11 mouse cellular contexts compared by ENCODE assay signal in the genomic region with DNA sequence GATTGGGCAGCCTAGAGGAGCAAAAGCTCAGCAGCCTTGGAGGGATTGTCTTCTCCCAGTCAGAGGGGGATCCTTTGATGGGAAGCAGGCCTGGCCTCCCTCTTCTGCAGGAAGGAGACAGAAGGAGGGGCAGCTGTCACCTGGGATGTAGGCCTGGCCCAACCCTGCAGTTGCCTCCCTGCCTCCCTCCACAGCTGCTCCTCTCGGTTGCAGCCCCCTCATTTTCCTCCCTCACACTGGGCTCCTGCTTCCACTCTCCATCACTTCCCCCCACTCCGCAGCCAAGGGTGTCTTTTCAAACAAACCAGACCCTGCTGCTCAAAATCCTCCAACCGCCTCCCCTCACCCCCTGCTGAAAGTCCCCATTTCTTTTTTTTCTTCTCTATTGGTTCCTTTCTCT. TPM values are rescaled to one million over a fixed set of nuclear protein-coding genes. Genes with fewer than 3 reads are reported as not detected.
A peak's percentile ranks its signal among the peaks of the same experiment; 100 is the strongest.
DNase-seq lines count a peak whose midpoint lies in the region; ATAC-seq and TF ChIP-seq lines count a peak whose summit lies in the region.
"Had no signal": no experiment of that assay in that cellular context is flagged by ENCODE, and none has a peak within 500 bp of the region (broad histone marks: within the 10 kb centered on the region; RNA-seq: fewer than 3 reads in every experiment).

No protein-coding gene starts in this region.

- TF ChIP-seq POLR2A in kidney, adult 2 months (IDR thresholded peaks at IDR 0.05; ENCODE audit: low read depth, low read length): no peak

- no peaks in the 10 kb centered on the region for H3K4me1 ChIP-seq in kidney, adult 2 months (ENCODE audit: control insufficient read depth, insufficient read depth, low read length)
- H3K4me1 ChIP-seq in lung, postnatal 0 days (ENCODE audit: insufficient read depth, low read depth, low read length): no peaks in the 10 kb centered on the region
- H3K4me1 ChIP-seq in stomach, embryonic 15.5 days: no peaks in the 10 kb centered on the region
- H3K4me1 ChIP-seq in hindbrain, embryonic 12.5 days: 0 out of 2 replicates have a peak, but pooled peaks cover 3% of the 10 kb centered on the region

- ATAC-seq in lung, postnatal 0 days: 0 out of 2 replicates have a peak, but pooled peaks have one; percentile 19
- peak; percentile 60; the same call in 1 of the 2 replicates for ATAC-seq in stomach, embryonic 15.5 days (ENCODE audit: insufficient read depth, low FRiP score, low read depth)
- no peak for ATAC-seq in hindbrain, embryonic 12.5 days (ENCODE audit: low FRiP score)
- ATAC-seq: forebrain, embryonic 16.5 days had no signal

- 73% methylated on average over 3 of the region's 3 CpGs for WGBS in kidney, adult 2 months
- WGBS in lung, postnatal 0 days: 42% methylated on average over 3 of the region's 3 CpGs
- WGBS in stomach, embryonic 15.5 days: 42% methylated on average over 3 of the region's 3 CpGs
- 61% methylated on average over 2 of the region's 3 CpGs for WGBS in hindbrain, embryonic 12.5 days

- H3K36me3 ChIP-seq in kidney, adult 2 months (ENCODE audit: control insufficient read depth, insufficient read depth, low read length): no peaks in the 10 kb centered on the region
- H3K36me3 ChIP-seq in lung, postnatal 0 days (ENCODE audit: insufficient read depth, low read length): no peaks in the 10 kb centered on the region
- H3K36me3 ChIP-seq in stomach, embryonic 15.5 days: no peaks in the 10 kb centered on the region
- no peaks in the 10 kb centered on the region for H3K36me3 ChIP-seq in hindbrain, embryonic 12.5 days
- H3K36me3 ChIP-seq: hindbrain, embryonic 10.5 days; midbrain, embryonic 10.5 days had no signal

- no peak overlapping the region for H3K9ac ChIP-seq in lung, postnatal 0 days (replicated peaks; ENCODE audit: low read depth)
- no peak overlapping the region for H3K9ac ChIP-seq in stomach, embryonic 15.5 days
- no peak overlapping the region for H3K9ac ChIP-seq in hindbrain, embryonic 12.5 days

- no peak for TF ChIP-seq CTCF in kidney, adult 2 months (conservative IDR thresholded peaks at IDR 0.05; ENCODE audit: insufficient read depth, insufficient read length, low read depth, low read length)
- TF ChIP-seq CTCF in lung, postnatal 0 days (IDR thresholded peaks at IDR 0.05): no peak

- DNase-seq in kidney, adult 2 months: no peak
- no peak for DNase-seq in kidney, adult 9 months
- DNase-seq in lung, postnatal 0 days (ENCODE audit: low spot score): no peak
- no peak for DNase-seq in lung, postnatal 25 days (ENCODE audit: low spot score)
- DNase-seq in layer of hippocampus, adult 8-10 months (ENCODE audit: low spot score in 2 of 2): peak; percentile 49 to 51
- no peak for DNase-seq in spleen, postnatal 10 days (ENCODE audit: low spot score in 2 of 2)

- no peak for TF ChIP-seq EP300 in lung, postnatal 0 days (IDR thresholded peaks at IDR 0.05)

- H3K4me3 ChIP-seq in kidney, adult 2 months (ENCODE audit: insufficient read depth, low read depth, low read length): 0 out of 2 replicates have a peak overlapping the region, but pooled peaks have one; percentile 24
- no peak overlapping the region for H3K4me3 ChIP-seq in lung, postnatal 0 days (ENCODE audit: low read depth, low read length)
- no peak overlapping the region for H3K4me3 ChIP-seq in stomach, embryonic 15.5 days (replicated peaks)
- no peak overlapping the region for H3K4me3 ChIP-seq in hindbrain, embryonic 12.5 days
- H3K4me3 ChIP-seq: hindbrain, embryonic 10.5 days; midbrain, embryonic 10.5 days had no signal

- no peaks in the 10 kb centered on the region for H3K9me3 ChIP-seq in lung, postnatal 0 days (ENCODE audit: low read length)
- no peaks in the 10 kb centered on the region for H3K9me3 ChIP-seq in stomach, embryonic 15.5 days
- H3K9me3 ChIP-seq in hindbrain, embryonic 12.5 days (replicated peaks): no peaks in the 10 kb centered on the region
- H3K9me3 ChIP-seq: hindbrain, embryonic 10.5 days; midbrain, embryonic 10.5 days had no signal

- H3K4me2 ChIP-seq in lung, postnatal 0 days (replicated peaks; ENCODE audit: low read depth, low read length): peak overlapping the region; percentile 30; the same call in 1 of the 2 replicates
- H3K4me2 ChIP-seq in stomach, embryonic 15.5 days: no peak overlapping the region
- H3K4me2 ChIP-seq in hindbrain, embryonic 12.5 days (replicated peaks): no peak overlapping the region

- H3K27ac ChIP-seq in kidney, adult 2 months (ENCODE audit: insufficient read depth, low read depth, low read length): no peak overlapping the region
- no peak overlapping the region for H3K27ac ChIP-seq in lung, postnatal 0 days (ENCODE audit: low read length)
- H3K27ac ChIP-seq in stomach, embryonic 15.5 days: no peak overlapping the region
- H3K27ac ChIP-seq in hindbrain, embryonic 12.5 days: no peak overlapping the region
- H3K27ac ChIP-seq: hindbrain, embryonic 10.5 days; midbrain, embryonic 10.5 days had no signal

- no peaks in the 10 kb centered on the region for H3K27me3 ChIP-seq in kidney, adult 2 months (replicated peaks; ENCODE audit: control insufficient read depth, insufficient read depth, low read length)
- no peaks in the 10 kb centered on the region for H3K27me3 ChIP-seq in lung, postnatal 0 days (replicated peaks; ENCODE audit: insufficient read depth, low read length)
- H3K27me3 ChIP-seq in stomach, embryonic 15.5 days (replicated peaks): peaks cover 4% of the 10 kb centered on the region
- H3K27me3 ChIP-seq in hindbrain, embryonic 12.5 days: peaks cover 55% of the 10 kb centered on the region

RNA-seq across cellular contexts. Expression of a gene that starts 52.2 kb away (rescaled TPM):
- 9.7 and 11.9 TPM in 2 replicates for polyA plus RNA-seq in kidney, adult 2 months (2012; rRNA removed)
- 1.5 and 1.7 TPM in 2 replicates for polyA plus RNA-seq in lung, postnatal 0 days (2015; fragmentation: Nextera tagmentation; extraction: Ambion mirVana)
- 10 to 100 TPM in 3 of 4 experiments, 1 to 10 TPM in 1; 9.6 to 15.4 (median 13.0) TPM for total RNA-seq in layer of hippocampus, adult 8-10 months (2022)
- polyA plus RNA-seq in stomach, embryonic 15.5 days (2015; fragmentation: Nextera tagmentation; extraction: Ambion mirVana): 2.4 and 2.5 TPM in 2 replicates
- 4.8 and 5.2 TPM in 2 replicates for polyA plus RNA-seq in hindbrain, embryonic 12.5 days (2016; fragmentation: Nextera tagmentation; extraction: Ambion mirVana)

Comparison
In these comparisons a context has a peak if more than half of its experiments do, and no peak if none do; other contexts are left out.
1. DNase-seq: peak in layer of hippocampus, adult 8-10 months (2 of 2); none in kidney, adult 2 months (single experiment), kidney, adult 9 months (single experiment), lung, postnatal 0 days (single experiment), lung, postnatal 25 days (single experiment) and spleen, postnatal 10 days (0 of 2).